Mouse (Mus musculus): ENCODE results near the gene Ilkap.
A peak's percentile ranks its signal among the peaks of the same experiment; 100 is the strongest.

- TF ChIP-seq CTCF (IDR thresholded peaks at IDR 0.05; ENCODE audit: low read depth, low read length) (peak; percentile 69), POLR2A (IDR thresholded peaks at IDR 0.05; ENCODE audit: extremely low read depth, insufficient read depth, low read length) (no peak)
Measured at GRCm38 (mm10) chr1:91380453-91381090, 18.0 kb downstream of the Ilkap start.
